Mouse (Mus musculus): ENCODE measurements at regions not wholly inside any gene's neighbourhood (a gene's known extent, or its start where the extent isn't known, plus 50 kb on each side); places are given as distances from the start of the nearest gene placed in this dataset.

- DNase-seq (ENCODE audit: low spot score) = peak; percentile 1
Observed at GRCm38 (mm10) chrX:155432862-155433261, 92.3 kb upstream of the Prdx4 start.

Measured in retina, embryonic 14.5 days (tissue).